Mouse (Mus musculus) spleen, postnatal 10 days (tissue): ENCODE results near the gene Plcg1.

Experiments
- DNase-seq, 2 experiments: peaks; one replicate each; pipeline ENCODE4 v3.0.0; 2021 to 2022; ENCODE audit warnings: low spot score in 2 of 2

Gene Plcg1

GRCm38 (mm10) chr2:160768997-160769396 lies 37.9 kb downstream of the Plcg1 start:
- no peak for DNase-seq

GRCm38 (mm10) chr2:160770409-160770808 lies 39.3 kb downstream of the Plcg1 start:
- DNase-seq: no peak

- no peak for DNase-seq
Measured at GRCm38 (mm10) chr2:160770871-160771270, 39.8 kb downstream of the Plcg1 start.

GRCm38 (mm10) chr2:160771325-160772276 lies 40.5 kb downstream of the Plcg1 start:
- DNase-seq: no peak

- DNase-seq: no peak
Measured at GRCm38 (mm10) chr2:160778034-160778433, 46.9 kb downstream of the Plcg1 start.

GRCm38 (mm10) chr2:160780154-160780833 lies 49.2 kb downstream of the Plcg1 start:
- DNase-seq: no peak

- DNase-seq: no peak
Measured at GRCm38 (mm10) chr2:160780834-160781219, 49.7 kb downstream of the Plcg1 start.

- DNase-seq: no peak
Measured at GRCm38 (mm10) chr2:160786333-160786732, 55.2 kb downstream of the Plcg1 start.

- DNase-seq: no peak
Measured at GRCm38 (mm10) chr2:160789046-160789445, 57.9 kb downstream of the Plcg1 start.

GRCm38 (mm10) chr2:160789741-160790140 lies 58.6 kb downstream of the Plcg1 start:
- DNase-seq: no peak

- DNase-seq: no peak
Measured at GRCm38 (mm10) chr2:160793117-160793516, 62.0 kb downstream of the Plcg1 start.

- DNase-seq: no peak
Measured at GRCm38 (mm10) chr2:160796973-160797372, 65.9 kb downstream of the Plcg1 start.

GRCm38 (mm10) chr2:160798206-160798605 lies 67.1 kb downstream of the Plcg1 start:
- no peak for DNase-seq

- no peak for DNase-seq
Measured at GRCm38 (mm10) chr2:160800967-160801366, 69.9 kb downstream of the Plcg1 start.

GRCm38 (mm10) chr2:160802326-160802725 lies 71.2 kb downstream of the Plcg1 start:
- no peak for DNase-seq

- no peak for DNase-seq
Measured at GRCm38 (mm10) chr2:160804794-160805527, 73.9 kb downstream of the Plcg1 start.

GRCm38 (mm10) chr2:160806091-160806521 lies 75.0 kb downstream of the Plcg1 start:
- no peak for DNase-seq

- no peak for DNase-seq
Measured at GRCm38 (mm10) chr2:160810376-160810775, 79.3 kb downstream of the Plcg1 start.

- DNase-seq: no peak
Measured at GRCm38 (mm10) chr2:160810802-160811201, 79.7 kb downstream of the Plcg1 start.
